ENCODE assay signal across 24 mouse cellular contexts in genomic region chr2:158705529-158705928, GRCm38 (mm10).
"Had no signal": no experiment of that assay in that cellular context is flagged by ENCODE, and none has a peak within 500 bp of the region (broad histone marks: within the 10 kb centered on the region; RNA-seq: fewer than 3 reads in every experiment).

No protein-coding gene starts in this region.

- H3K27ac ChIP-seq: layer of hippocampus, adult 2 months; limb, embryonic 12.5 days; limb, embryonic 15.5 days; liver, embryonic 14.5 days; neural tube, embryonic 12.5 days; neural tube, embryonic 15.5 days had no signal

- H3K9me3 ChIP-seq: limb, embryonic 12.5 days; limb, embryonic 15.5 days; neural tube, embryonic 12.5 days; neural tube, embryonic 15.5 days had no signal

- H3K4me2 ChIP-seq: limb, embryonic 12.5 days; limb, embryonic 15.5 days; liver, embryonic 11.5 days; lung, embryonic 14.5 days; midbrain, embryonic 11.5 days; neural tube, embryonic 12.5 days; neural tube, embryonic 15.5 days had no signal

- H3K4me3 ChIP-seq: layer of hippocampus, adult 2 months; limb, embryonic 12.5 days; limb, embryonic 15.5 days; neural tube, embryonic 12.5 days; neural tube, embryonic 15.5 days had no signal

- H3K4me1 ChIP-seq: limb, embryonic 12.5 days; limb, embryonic 15.5 days; neural tube, embryonic 12.5 days; neural tube, embryonic 15.5 days had no signal

- DNase-seq: kidney, adult 18-20 months; kidney, adult 9 months; kidney, postnatal 25 days; layer of hippocampus, adult 9-11 months; left cerebral cortex, postnatal 4 days; liver, postnatal 0 days; lung, embryonic 14.5 days; lung, postnatal 10 days; lung, postnatal 36 days; midbrain, embryonic 14.5 days; right cerebral cortex, adult 18-20 months; right cerebral cortex, postnatal 14 days; right cerebral cortex, postnatal 4 days; thymus, adult 18-20 months; thymus, postnatal 25 days had no signal

- ATAC-seq: intestine, embryonic 16.5 days; liver, postnatal 0 days had no signal

- H3K27me3 ChIP-seq: limb, embryonic 12.5 days; limb, embryonic 15.5 days; neural tube, embryonic 12.5 days; neural tube, embryonic 15.5 days had no signal

- H3K9ac ChIP-seq: limb, embryonic 12.5 days; limb, embryonic 15.5 days; liver, embryonic 14.5 days; liver, postnatal 0 days; lung, embryonic 14.5 days; neural tube, embryonic 12.5 days; neural tube, embryonic 15.5 days had no signal

- H3K36me3 ChIP-seq: limb, embryonic 12.5 days; limb, embryonic 15.5 days; neural tube, embryonic 12.5 days; neural tube, embryonic 15.5 days had no signal
